Mouse (Mus musculus): Measurements from ENCODE around the gene Rassf5. TPM values are rescaled to one million over a fixed set of nuclear protein-coding genes. Genes with fewer than 3 reads are reported as not detected.
A peak's percentile ranks its signal among the peaks of the same experiment; 100 is the strongest.

The Rassf5 gene
- total RNA-seq (2015; ENCODE audit: low replicate concordance) (12.6 and 14.7 TPM in 2 replicates), total RNA-seq (2017; ENCODE audit: low replicate concordance) (5.0 and 17.8 TPM in 2 replicates)

- ATAC-seq (replicated peaks; ENCODE audit: low FRiP score, poor library complexity, severe bottlenecking), result no peak
Observed at GRCm38 (mm10) chr1:131245089-131245856, at the start of gene Rassf5. Gene Rassf5, minus strand, starts transcription at chr1:131245258.

DNA sequence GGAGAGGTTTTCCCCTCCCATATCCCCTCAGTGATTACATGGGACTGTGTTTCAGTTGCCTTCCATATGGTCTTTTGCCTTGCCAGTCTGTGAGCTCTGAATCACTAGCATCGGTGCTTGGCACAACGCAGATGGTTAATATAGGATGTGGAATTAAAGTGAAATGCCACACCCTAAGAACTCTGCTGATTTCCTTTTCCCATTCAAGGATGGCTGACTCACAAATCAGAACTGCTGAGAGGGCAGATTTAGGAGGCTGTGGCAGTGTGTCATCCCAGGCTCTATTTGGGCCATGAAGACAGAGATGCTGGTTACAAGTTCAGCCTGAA, 48.8 kb upstream of the Rassf5 start:
- no peak for ATAC-seq (replicated peaks; ENCODE audit: low FRiP score, poor library complexity, severe bottlenecking)

GRCm38 (mm10) chr1:131293221-131293921, 48.3 kb upstream of the Rassf5 start:
- ATAC-seq (replicated peaks; ENCODE audit: low FRiP score, poor library complexity, severe bottlenecking), result no peak

DNA sequence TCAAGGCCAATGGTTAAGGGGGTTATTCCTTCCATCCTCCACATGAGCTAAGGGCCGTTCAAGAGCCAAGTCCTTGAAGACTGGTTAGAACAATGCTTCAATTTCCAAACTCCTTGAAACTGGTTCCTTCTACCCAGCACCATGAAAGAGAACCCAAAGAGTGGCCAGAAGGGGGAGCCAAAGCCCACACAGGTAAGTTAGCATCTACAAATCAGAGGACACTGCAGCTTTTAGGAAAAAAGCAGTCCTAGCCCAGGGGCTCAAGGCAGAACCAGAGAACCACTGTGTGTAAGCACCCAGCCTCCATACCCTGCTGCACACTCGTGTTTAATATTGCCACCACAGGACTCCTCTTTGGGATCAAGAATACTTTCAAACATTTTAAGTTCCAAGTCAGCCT, 45.6 kb upstream of the Rassf5 start:
- no peak for ATAC-seq (replicated peaks; ENCODE audit: low FRiP score, poor library complexity, severe bottlenecking)

DNA sequence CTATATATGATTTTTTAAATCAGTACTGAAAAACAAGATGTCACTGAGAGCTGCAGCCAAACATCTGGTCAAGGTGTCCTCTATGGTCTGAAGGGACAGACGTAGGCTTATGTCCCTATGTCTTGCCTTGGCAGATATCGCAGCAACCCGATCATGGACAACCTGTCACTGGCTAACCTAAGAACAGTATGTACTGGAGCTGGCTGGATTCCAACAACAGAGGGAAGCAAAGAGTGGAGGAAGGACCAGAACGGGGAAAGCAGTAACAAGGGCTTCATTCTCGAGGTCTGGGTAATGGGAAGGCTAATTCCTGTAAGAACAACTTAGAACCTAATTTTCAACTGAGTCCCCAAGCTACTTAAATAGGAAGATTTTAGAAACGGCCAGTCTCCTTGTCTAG, 43.9 kb upstream of the Rassf5 start:
- no peak for ATAC-seq (replicated peaks; ENCODE audit: low FRiP score, poor library complexity, severe bottlenecking)

DNA sequence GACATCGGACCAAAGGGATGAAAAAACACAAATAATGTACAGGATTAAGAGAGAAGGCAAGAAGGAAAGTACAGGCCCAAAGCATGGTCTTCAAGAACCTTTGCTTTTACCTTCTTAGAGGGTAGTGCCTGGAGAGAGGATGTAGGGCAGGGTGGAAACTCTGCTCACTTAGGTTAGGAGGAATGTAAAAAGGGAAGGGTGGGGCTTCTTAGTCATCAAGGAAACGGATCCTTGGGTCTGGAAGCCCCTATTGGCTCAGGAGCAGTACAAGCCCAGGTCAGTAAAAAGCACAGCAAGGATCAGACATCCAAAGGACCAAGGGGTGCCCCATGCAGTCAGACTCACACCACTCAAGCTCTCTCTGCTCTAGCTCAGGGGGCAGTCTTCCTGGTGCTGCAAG, 42.2 kb upstream of the Rassf5 start:
- no peak for ATAC-seq (replicated peaks; ENCODE audit: low FRiP score, poor library complexity, severe bottlenecking)

DNA sequence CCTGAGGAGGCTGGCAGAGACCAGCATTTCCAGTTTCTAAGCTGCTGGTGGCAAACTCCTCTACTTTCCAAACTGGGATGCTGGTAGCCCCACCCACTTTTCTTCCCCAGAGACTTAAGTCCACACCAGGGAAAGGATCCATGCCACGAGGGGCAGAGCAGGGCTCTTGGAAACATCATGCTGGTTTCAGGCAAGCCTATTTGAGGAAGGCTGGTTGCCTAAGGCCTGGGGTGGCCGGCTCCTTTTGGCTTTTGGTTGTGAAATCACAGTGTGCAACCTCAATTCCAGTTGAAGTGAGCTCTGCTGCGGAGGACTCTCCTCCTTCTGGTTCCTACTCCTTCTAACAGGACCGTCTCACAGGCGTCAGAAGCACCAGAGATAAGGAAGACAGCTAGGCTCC, 41.7 kb upstream of the Rassf5 start:
- no peak for ATAC-seq (replicated peaks; ENCODE audit: low FRiP score, poor library complexity, severe bottlenecking)

DNA sequence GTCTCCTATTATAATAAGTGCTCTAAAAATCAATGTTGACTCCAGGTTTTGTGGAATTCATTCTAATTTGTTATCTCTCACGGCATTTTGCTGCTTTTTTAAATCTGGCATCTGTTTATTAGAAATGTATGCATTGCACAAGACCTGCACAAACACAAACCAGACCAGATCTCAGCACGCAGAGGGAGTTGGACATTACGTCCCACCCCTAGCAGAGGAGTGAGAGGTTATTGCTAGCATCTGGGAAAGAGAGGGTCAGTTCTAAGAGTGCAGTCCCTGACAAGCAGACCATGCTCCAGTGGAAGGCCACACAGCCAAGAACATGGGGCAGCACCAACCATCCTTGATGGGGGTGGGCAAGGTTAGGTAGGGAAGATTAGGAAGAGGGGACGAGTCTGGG, 39.6 kb upstream of the Rassf5 start:
- ATAC-seq (replicated peaks; ENCODE audit: low FRiP score, poor library complexity, severe bottlenecking), result no peak

GRCm38 (mm10) chr1:131284167-131284566, 39.1 kb upstream of the Rassf5 start:
- no peak for ATAC-seq (replicated peaks; ENCODE audit: low FRiP score, poor library complexity, severe bottlenecking)

- ATAC-seq (replicated peaks; ENCODE audit: low FRiP score, poor library complexity, severe bottlenecking), result no peak
Observed at GRCm38 (mm10) chr1:131281731-131282130, 36.7 kb upstream of the Rassf5 start.

- ATAC-seq (replicated peaks; ENCODE audit: low FRiP score, poor library complexity, severe bottlenecking), result no peak
Observed at GRCm38 (mm10) chr1:131280280-131280679, 35.2 kb upstream of the Rassf5 start.

GRCm38 (mm10) chr1:131279456-131279776, 34.4 kb upstream of the Rassf5 start, which contains the start of gene Ikbke:
Gene Ikbke, minus strand, starts transcription at chr1:131279606.
- no peak for ATAC-seq (replicated peaks; ENCODE audit: low FRiP score, poor library complexity, severe bottlenecking)

DNA sequence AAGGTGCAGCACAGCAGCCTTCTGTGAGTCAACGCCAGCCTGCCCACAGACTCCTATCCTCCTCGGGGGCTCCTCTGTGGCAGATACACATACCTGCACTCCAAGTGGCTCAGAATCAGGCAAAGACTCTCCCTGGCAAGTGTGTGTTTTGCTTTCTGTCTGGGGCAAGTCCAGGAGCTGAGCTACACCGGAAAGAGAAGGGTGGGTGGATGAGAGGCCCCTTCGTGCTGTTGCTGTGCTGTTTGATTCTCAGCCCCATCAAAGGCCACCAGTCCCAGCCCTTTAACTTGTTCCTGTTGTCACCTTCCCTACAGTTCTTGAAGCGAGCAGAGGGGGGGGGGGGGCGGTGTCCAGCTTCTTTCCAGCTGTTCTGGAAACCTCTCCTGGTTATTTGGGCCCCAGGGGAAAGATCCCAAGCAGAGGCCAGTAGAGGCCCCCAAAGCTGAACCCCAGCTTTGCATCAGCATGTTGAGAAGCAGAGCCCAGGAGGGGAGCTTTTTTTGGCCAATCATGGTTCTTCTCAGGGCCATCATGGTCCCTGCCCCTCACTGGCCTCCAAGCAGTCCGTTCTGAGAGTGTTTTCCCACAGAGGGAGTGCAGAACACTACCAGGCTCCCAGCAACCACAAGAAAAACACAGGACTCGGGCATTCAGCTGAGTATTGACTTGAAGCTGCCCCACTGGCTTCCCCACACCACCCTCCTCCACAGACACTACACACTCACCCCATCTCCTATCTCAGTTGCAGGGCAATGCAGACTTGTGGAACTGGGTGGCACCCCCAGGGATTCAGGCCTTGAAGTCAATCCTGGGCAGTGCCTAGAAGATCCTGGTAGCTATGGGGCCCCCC, 33.8 kb upstream of the Rassf5 start:
- no peak for ATAC-seq (replicated peaks; ENCODE audit: low FRiP score, poor library complexity, severe bottlenecking)

DNA sequence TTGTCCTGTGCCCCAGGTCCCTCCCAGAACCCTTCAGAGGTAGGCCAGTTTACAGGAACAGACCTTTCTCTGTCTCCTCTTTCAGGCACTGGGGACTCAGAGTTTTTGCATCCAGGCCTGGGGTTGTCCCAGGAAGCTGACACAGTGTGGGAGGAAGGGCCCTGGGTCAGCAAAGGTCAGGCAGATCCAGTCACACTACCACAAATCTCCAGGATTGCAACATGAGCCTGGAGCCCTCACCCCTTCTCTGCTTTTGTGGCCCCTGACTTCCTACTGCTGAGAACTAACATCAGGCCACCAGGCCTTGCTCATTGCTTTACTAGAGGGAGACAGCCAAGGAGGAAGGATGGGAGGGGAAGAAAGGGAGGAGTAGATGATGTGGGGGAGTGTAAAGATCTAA, 31.8 kb upstream of the Rassf5 start:
- ATAC-seq (replicated peaks; ENCODE audit: low FRiP score, poor library complexity, severe bottlenecking), result no peak

DNA sequence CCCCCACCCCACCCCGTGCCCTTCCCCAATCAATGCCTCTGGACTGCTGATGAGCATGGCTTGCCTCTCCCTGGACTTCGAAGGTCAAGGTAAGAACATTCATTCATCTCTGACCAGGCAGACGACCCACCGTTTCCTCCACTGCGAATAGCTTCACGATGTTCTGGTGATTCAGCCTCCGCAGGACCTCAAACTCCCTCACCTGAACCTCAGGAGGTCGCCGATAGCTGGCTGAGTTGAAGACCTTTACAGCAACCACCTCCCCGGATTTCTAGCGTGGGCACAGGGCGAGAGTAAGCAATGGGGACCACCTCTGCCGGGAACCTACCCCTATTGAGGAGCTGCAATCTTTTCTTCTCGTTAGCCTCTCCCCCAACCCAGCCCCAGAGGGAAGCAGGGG, 30.5 kb upstream of the Rassf5 start:
- ATAC-seq (replicated peaks; ENCODE audit: low FRiP score, poor library complexity, severe bottlenecking), result no peak

DNA sequence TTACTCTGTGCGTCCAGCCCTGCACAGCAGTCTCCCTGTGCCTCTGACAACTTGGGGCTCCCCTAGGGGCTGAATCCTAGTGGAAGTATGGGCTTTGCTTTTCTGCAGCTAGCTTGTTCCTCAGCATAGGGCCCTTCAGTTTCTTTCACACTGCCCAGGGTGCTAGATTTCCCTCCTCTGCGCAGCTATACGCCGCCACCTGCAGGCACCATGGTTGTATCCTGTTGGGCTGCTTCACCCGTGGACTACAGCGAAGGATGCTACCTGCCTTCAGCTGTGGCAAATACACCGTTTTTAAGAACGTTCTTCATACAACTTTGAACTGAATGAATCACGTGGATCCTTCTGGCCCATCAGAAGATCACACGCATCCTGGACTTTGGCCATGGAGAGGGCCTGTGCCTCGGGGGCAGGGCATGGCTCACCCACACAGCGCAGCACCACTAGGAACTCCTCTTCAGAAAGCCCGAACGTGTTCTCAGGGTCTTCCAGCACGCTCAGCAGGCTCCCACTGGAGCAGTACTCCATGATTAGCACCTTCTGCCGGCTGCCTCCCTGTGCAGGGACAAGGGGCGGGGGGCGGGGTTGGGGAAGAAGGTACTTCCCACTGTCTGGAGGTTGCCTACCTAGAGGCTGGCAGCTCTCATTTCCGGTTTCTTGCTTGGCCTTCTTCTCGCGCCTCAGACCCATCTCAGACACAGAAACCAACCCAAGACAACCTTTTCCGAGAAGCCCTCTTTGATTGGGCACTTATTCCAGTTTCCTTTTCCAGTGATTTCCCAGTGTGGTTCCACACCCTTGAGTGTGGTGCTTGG, 29.9 kb upstream of the Rassf5 start:
- no peak for ATAC-seq (replicated peaks; ENCODE audit: low FRiP score, poor library complexity, severe bottlenecking)

DNA sequence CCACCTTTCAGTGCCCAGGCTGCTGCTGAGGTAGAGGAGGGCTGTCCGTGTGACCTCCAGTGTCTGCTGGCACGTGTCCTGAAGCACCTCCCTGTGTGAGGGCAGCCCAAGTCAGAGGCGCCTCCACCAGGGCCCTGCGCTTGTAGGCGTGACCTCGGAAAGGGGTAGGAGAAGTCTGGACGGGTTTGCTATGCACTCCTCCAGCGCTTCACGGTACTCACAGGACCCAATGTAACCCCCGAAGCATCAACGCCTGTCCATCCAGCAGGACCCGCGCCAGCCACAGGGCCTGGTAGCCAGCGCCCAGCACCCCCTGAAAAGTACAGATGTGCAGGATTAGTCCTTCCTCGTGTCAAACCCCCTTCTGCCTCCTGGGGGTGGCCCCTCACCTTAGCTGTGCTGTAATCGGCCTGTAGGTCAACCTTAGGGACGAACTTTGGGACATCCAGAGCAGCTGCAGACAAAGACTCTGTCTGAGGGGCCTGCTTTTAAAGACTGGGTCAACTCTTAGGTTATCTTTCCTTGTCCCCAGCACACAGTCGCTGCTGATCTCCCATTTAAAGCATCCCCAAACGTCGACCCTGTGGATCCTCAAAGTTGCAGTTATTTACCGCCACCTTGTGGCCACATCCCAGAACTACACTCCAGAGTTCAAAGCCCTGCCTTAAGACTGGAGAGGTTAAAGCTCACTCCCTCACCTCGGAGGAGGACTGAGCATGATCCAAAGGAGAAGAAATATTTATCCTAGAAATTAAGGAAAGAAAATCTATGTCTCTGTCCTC, 24.9 kb upstream of the Rassf5 start:
- ATAC-seq (replicated peaks; ENCODE audit: low FRiP score, poor library complexity, severe bottlenecking), result 0 out of 2 replicates have a peak, but pooled peaks have one; percentile 53

GRCm38 (mm10) chr1:131268776-131269175, 23.7 kb upstream of the Rassf5 start:
- no peak for ATAC-seq (replicated peaks; ENCODE audit: low FRiP score, poor library complexity, severe bottlenecking)

- no peak for ATAC-seq (replicated peaks; ENCODE audit: low FRiP score, poor library complexity, severe bottlenecking)
Observed at GRCm38 (mm10) chr1:131263905-131264304, 18.8 kb upstream of the Rassf5 start.

Measured in erythroid progenitor cell, adult 5-6 weeks (primary cell).